Mouse (Mus musculus): ENCODE data around the gene Defa21. TPM values are rescaled to one million over a fixed set of nuclear protein-coding genes. Genes with fewer than 3 reads are reported as not detected.
"Not testable (repeated sequence)": the region's sequence is repeated elsewhere in the genome, so short reads cannot be mapped to it uniquely, and the experiment has no call there.

Gene Defa21
- total RNA-seq (2021), result not detected
- long read RNA-seq, result 0 reads

GRCm38 (mm10) chr8:21025245-21025644, at the start of gene Defa21:
Defa21 (plus strand) TSS chr8:21025545.
- DNase-seq (ENCODE audit: low spot score in 2 of 2), result not testable (repeated sequence)

- no peak for DNase-seq (ENCODE audit: low spot score in 2 of 2)
These were observed 45.5 kb upstream of the Defa21 start for GRCm38 (mm10) chr8:20979846-20980245.

- not testable (repeated sequence) for DNase-seq (ENCODE audit: low spot score in 2 of 2)
These were observed 31.3 kb upstream of the Defa21 start for GRCm38 (mm10) chr8:20994042-20994441.

DNA sequence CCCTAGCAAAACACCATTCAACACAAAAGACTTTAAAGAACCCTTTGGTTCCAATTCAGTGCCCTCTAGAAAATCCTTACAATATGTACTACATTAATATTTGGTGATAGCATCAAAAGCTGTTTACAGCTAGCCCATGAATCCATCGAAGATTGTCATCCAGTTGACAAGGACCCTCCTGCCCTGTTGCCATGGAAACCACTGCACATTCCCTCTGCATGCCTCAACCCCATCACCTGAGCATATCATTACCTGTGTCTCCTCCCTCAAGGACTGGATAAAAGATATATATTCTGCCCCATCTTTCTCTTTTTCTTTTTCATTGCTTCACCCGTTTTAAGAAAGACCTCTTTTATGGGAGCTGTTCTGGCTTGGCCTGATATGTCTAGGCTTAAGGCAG, 28.6 kb upstream of the Defa21 start:
- DNase-seq (ENCODE audit: low spot score in 2 of 2), result no peak

DNA sequence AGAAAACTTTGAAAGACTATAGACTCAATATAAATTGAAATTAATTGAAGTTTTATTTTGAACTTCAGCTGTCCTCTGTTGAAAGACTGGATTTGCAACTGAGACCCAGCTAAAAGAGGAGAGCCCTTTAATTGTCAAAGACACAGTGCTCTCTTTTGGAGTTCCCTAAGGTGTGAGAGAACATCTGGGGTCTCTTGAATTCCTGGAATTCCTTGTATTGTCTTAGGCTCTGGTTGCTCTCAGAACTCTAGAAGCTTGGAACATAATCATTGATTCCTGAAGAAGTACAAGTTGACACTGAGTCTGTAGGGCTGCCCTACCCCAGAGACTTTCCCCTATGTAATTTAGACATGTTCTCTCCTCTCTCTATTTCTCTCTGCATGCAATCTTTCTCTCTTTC, 28.1 kb upstream of the Defa21 start:
- no peak for DNase-seq (ENCODE audit: low spot score in 2 of 2)

GRCm38 (mm10) chr8:21001171-21001570, 24.2 kb upstream of the Defa21 start:
- peak; percentile 5 to 15 for DNase-seq (ENCODE audit: low spot score in 2 of 2)

DNA sequence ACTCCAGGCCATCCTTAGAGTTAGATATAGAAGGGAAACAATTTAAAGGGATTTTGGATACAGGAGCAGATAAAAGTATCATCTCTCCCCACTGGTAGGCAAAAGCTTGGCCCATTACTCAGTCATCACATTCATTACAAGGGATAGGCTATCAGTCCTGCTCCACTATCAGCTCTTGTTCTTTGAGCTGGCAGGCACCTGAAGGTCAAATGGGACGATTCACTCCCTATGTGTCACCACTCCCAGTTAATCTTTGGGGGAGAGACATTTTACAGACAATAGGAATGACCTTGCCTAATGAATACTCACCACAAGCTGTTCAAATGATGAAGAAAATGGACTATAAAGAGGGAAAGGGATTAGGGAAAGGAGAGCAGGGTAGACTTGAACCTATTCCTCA, 18.5 kb upstream of the Defa21 start:
- DNase-seq (ENCODE audit: low spot score in 2 of 2), result no peak

DNA sequence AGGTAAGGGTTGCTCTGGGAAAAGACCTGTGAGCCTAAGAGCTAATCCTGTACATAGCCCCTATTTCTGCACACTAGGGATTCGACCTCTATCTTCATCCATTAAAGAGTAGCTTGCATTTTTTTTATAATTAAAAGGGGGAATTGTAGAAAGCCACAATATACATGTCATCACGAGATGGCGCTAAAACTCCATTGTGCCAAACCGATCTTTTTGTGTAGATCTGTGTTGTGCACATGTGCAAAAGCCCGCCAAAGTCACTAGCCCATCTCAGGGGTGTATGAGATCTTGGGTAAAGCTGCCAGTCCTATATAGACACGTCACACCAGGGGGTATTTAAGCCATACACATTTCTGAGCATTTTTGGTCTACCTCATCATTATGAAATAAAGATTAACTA, 16.8 kb upstream of the Defa21 start:
- DNase-seq (ENCODE audit: low spot score in 2 of 2), result peak in 1 of 2 experiments; percentile 16

DNA sequence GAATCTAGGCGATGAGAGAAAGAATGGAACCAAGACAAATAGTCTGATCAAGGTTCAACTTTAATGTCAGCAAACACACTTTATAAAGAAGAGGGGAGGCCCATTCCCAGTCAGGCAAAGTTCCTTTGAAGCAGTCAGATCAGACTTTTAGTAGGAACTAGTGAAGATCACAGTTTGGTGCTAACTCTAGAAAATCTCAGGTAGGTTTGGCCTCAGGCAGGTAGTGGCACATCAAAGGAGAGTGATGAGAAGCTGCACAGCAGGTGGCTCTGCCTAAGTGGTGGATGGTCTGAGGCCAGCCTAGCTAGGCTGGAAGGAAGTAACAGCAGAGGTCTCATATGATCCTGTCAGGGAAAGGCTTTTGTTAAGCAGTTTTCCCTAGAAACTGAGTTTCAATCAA, 14.8 kb upstream of the Defa21 start:
- DNase-seq (ENCODE audit: low spot score in 2 of 2), result not testable (repeated sequence)

- DNase-seq (ENCODE audit: low spot score in 2 of 2), result not testable (repeated sequence)
These were observed 29.4 kb downstream of the Defa21 start, which contains the start of gene Defa23 for GRCm38 (mm10) chr8:21054747-21055146. Defa23 (plus strand) TSS chr8:21055047.

GRCm38 (mm10) chr8:21064738-21065137, 39.4 kb downstream of the Defa21 start, which contains the start of gene Defa35:
Defa35 (plus strand) TSS chr8:21065038.
- DNase-seq (ENCODE audit: low spot score in 2 of 2), result not testable (repeated sequence)

Other genes with a start within 250 kb of the Defa21 start
- not detected for gene Defb33, start 132.9 kb upstream of the Defa21 start, total RNA-seq (2021)
- not detected for gene Gm15056, start 122.9 kb upstream of the Defa21 start, total RNA-seq (2021)
- gene Gm6040, start 103.5 kb upstream of the Defa21 start, total RNA-seq (2021), result not detected
- not detected for gene AY761185, start 80.8 kb upstream of the Defa21 start, total RNA-seq (2021)
- not detected for gene Defa23, start 29.5 kb downstream of the Defa21 start, total RNA-seq (2021)
- not detected for gene Defa35, start 39.5 kb downstream of the Defa21 start, total RNA-seq (2021)
- gene Defa25, start 58.9 kb downstream of the Defa21 start, total RNA-seq (2021), result not detected
- gene Gm14851, start 70.5 kb downstream of the Defa21 start, total RNA-seq (2021), result not detected
- not detected for gene Defa30, start 109.1 kb downstream of the Defa21 start, total RNA-seq (2021)
- not detected for gene Defa22, start 136.7 kb downstream of the Defa21 start, total RNA-seq (2021)
- gene Defa31, start 166.1 kb downstream of the Defa21 start, total RNA-seq (2021), result not detected
- gene Gm15293, start 176.0 kb downstream of the Defa21 start, total RNA-seq (2021), result not detected
- gene Gm15292, start 224.2 kb downstream of the Defa21 start, total RNA-seq (2021), result not detected